Mouse (Mus musculus) testis, adult 2 months (tissue): Measurements from ENCODE around the gene Ppif.

ENCODE experiments used
- CTCF ChIP-seq: fragments of 200-500 bp; IDR thresholded peaks from 2 replicates; pipeline ENCODE4 v1.5.1; 2012; ENCODE audit warnings: low read depth, mild to moderate bottlenecking, inconsistent platforms, low read length, moderate library complexity; ENCODE audit not compliant: control insufficient read depth, insufficient read depth, insufficient replicate concordance
- POLR2A ChIP-seq: fragments of 200-500 bp; IDR thresholded peaks from 2 replicates; pipeline ENCODE4 v1.6.1; 2012; ENCODE audit warnings: low read depth, mild to moderate bottlenecking, inconsistent platforms, low read length, moderate library complexity; ENCODE audit not compliant: control insufficient read depth

GRCm38 (mm10) chr14:25660661-25661060 lies 33.3 kb upstream of the Ppif start:
- TF ChIP-seq CTCF (peak; percentile 31; the same call in 1 of the 2 replicates), POLR2A (no peak)
